Mouse (Mus musculus) left cerebral cortex, adult 18-20 months (tissue): ENCODE measurements around the gene Scand1. TPM values are rescaled to one million over a fixed set of nuclear protein-coding genes. Genes with fewer than 3 reads are reported as not detected.

Source experiments
- DNase-seq, 2 experiments: peaks; one replicate each; pipeline ENCODE4 v3.0.0; 2021 to 2022; ENCODE audit warnings: low spot score in 2 of 2, mixed read lengths in 1 of 2
- long read RNA-seq, 2 experiments: library from polyadenylated mRNA; stranded (forward); transcript quantifications; one replicate each; pipeline ENCODE4 v2.0.0; 2021
- total RNA-seq, 2 experiments: library from RNA; stranded (reverse); gene quantifications; 2 replicates each; pipeline ENCODE4 v1.2.3; 2021

Gene Scand1
- 10 to 100 TPM; 79.6 to 86.0 TPM for total RNA-seq
- long read RNA-seq, experiment 1, transcript Scand1-201 (2 exons, 759 nt): major isoform, 33 of 63 reads
- long read RNA-seq, experiment 1, partial matches to known transcripts: 0 of 63 reads
- long read RNA-seq, experiment 1, other reads (novel, unspliced or antisense): 30 of 63 reads
- long read RNA-seq, experiment 2, transcript Scand1-201 (2 exons, 759 nt): major isoform, 35 of 64 reads
- long read RNA-seq, experiment 2, partial matches to known transcripts: 0 of 64 reads
- long read RNA-seq, experiment 2, other reads (novel, unspliced or antisense): 29 of 64 reads

- peak; percentile 81 to 87 for DNase-seq
Measured at GRCm38 (mm10) chr2:156312297-156312897, at the start of gene Scand1, which contains the start of gene Cnbd2. Scand1 (minus strand) TSS chr2:156312704. Cnbd2 (plus strand) TSS chr2:156312299.

DNA sequence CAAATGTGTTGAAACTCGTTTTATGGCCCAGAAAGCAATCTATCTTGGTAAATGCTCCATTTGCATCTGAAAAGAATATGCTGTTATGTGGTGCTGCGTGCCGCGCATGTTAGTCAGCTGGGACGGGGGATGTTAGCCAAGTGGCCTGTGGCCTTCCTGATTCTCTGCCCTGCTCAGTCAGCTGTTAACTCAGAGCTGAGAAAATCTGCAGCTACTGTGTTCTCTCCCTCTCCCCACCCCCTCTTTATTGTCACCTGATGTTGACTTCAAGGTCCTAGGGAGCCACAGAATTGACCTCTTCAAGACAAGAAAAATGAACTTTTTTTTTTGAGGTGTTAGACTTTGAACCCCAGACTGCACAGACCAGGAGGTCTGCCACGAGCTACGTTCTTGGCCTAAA is 43.5 kb upstream of the Scand1 start:
- DNase-seq: peak; percentile 25

GRCm38 (mm10) chr2:156353265-156353692 is 40.8 kb upstream of the Scand1 start:
- no peak for DNase-seq

DNA sequence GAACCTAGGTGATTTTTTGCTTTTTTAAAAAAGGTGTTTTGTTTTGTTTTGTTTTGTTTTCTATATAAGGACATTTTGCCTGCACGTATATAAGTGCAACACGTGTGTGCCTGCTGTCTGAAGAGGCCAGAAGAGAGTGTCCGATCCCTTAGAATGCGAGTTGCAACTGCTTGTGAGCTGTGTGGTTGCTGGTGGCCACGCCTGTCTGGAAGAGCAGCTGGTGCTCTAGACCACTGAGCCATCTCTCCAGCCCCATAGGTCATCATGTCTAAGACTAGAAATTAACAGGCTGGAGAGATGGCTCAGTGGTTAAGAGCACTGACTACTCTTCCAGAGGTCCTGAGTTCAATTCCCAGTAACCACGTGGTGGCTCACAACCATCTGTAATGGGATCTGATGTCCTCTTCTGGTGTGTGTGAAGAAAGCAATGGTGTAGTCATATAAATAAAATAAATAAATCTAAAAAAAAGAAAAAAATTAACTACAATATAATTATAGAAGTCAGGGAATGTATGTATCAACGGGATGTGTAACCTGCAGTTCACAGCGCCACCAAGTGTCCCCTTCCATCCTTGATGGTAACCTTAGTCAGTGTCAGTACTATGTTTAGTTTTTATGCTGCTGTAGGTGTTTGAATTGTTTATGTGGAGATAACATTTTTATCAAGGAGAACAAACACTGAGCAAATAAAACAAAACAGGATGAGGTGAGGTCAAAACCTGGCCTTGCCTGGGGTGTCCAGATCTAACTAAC is 40.1 kb upstream of the Scand1 start:
- no peak for DNase-seq

DNA sequence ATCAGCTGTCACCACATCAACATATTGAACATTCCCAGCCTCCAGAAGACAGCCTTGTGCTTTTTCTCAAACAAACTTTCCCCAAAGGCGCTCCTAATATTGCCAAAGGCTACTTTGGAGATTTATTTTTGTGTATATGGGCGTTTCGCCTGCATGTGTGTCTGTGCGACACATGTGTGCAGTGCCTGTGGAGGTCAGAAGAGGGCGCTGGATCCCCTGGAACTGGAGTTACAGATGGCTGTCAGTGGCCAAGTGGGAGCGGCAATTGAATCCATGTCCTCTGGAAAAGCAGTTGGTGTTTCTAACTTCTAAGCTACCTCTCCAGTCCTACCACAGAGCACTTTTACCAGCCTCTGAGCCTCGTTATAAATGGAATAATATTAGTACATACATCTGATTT is 38.7 kb upstream of the Scand1 start:
- DNase-seq: no peak

DNA sequence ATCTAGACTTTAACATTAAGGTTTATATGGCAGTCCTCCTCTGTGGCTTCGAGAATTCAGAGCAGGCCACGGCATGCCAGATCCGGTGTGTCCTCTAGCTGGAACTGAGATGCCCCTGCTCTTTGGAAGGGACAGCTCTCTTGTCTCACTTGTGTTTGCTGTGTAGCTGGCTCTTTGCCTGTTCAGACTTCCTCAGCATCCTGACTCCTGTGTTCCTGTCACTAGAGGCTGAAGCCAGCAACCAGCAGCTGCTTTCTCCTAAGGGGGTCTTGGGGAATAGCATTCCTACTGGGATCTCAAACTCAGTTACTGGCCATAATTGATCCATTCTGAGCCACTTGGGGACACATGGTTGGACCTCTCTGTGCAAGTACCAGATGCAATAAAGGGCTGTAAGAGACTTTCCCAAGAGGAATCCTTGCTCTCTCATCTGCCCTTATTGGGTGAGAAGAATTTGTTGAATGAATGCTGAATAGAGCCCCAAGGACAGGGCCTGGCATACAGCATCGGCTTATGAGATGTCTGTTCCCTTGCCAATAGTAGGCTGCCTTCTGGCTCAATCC is 36.9 kb upstream of the Scand1 start:
- DNase-seq: no peak

DNA sequence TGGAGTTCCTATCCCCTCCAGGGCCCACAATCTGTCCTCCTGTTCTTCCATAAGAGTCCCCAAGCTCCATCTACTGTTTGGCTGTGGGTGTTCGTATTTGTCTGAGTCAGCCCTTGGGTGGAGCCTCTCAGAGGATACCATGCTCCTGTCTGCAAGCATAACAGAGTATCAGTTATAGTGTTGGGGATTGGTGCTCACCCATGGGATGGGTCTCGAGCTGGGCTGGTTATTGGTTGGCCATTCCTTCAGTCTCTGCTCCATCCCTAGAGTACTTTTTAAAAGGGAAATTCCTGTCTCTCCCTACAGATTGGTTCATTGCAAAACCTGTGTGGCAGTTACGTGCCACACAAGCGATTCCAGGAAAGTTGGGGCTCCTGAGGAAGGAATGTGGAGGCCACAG is 36.3 kb upstream of the Scand1 start:
- no peak for DNase-seq

GRCm38 (mm10) chr2:156344775-156345532 is 32.5 kb upstream of the Scand1 start:
- no peak for DNase-seq

- no peak for DNase-seq
Measured at GRCm38 (mm10) chr2:156340078-156340477, 27.6 kb upstream of the Scand1 start.

DNA sequence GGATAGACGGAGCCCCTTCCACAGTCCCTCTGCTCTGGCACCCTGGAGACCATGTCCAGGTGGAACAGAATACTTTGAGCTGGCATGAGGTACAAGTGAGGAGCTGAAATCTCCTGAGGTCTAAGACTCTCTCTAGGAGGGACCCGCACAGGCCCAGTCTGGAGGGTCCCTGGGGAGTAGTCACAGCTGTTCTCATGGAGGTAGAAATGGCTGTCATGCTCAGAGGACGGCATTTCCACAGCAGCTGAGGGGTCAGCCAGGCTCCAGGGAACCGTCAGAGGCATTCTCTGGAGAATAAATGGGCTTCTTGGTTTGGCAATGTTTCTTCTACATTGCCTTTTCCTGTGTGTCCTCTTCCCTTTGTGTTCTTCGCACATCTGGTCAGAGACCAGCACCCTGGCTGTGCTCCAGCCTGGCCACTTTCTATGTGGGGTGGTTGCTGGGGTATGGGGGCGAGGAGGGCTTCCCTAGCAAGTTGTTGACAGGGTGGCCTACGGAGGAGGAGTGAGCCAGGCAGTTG is 19.0 kb upstream of the Scand1 start:
- no peak for DNase-seq

DNA sequence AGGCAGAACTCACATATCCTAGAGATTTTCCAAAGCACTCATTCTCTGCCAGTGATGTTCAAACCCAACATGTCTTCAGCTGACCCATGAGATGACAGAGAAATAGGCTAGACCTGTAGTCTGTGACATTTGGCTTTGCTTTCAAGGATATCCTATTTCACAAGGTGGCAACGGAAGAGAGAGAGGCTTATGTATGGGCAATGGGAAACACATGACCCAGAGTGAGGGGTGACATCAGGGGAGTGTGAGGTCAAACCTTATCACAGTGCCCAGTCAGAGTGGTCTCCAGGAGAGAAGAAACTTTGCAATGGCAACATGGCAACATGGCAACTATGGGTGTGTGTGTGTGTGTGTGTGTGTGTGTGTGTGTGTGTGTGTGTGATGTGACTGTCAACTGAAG is 18.2 kb upstream of the Scand1 start:
- no peak for DNase-seq

GRCm38 (mm10) chr2:156324681-156325080 is 12.2 kb upstream of the Scand1 start:
- no peak for DNase-seq

- DNase-seq: peak; percentile 25 to 34
Measured at GRCm38 (mm10) chr2:156324116-156324588, 11.6 kb upstream of the Scand1 start.

DNA sequence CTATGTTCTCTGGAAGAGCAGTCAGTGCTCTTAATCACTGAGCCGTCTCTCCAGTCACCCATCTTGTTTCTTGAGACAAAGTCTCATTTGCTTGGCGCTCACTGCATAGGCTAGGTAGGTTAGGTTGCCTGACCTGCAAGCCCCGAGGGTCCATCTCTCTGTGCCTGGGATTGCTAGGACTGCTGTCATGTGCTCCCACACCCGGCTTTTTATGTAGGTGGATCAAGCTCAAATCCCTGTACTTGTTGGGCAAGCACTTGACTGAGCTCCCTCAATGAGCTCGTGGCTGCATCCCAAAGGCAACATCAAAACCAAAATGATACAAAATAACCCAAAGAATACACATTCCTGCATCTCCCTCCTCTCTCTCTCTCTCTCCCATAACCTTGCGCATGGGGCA is 9.0 kb upstream of the Scand1 start:
- no peak for DNase-seq

- DNase-seq: no peak
Measured at GRCm38 (mm10) chr2:156318491-156318890, 6.0 kb upstream of the Scand1 start.

DNA sequence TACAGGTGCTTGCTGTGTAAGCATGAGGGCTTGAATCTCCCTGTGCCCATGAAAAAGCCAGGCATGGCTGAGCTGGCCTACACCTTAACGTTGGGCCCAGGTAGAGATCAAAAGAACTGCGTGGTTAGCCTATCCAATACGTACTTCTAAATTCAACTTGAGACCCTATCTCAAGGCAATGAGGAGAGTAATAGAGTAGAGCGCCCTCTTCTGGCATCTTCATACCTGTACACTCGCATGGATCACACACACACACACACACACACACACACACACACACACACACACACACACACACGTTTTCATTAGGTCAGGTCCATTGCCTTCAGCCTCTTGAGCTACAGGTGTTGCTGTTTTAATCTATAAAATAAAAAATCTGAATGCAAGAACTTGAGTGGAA is 2.3 kb upstream of the Scand1 start:
- DNase-seq: no peak

DNA sequence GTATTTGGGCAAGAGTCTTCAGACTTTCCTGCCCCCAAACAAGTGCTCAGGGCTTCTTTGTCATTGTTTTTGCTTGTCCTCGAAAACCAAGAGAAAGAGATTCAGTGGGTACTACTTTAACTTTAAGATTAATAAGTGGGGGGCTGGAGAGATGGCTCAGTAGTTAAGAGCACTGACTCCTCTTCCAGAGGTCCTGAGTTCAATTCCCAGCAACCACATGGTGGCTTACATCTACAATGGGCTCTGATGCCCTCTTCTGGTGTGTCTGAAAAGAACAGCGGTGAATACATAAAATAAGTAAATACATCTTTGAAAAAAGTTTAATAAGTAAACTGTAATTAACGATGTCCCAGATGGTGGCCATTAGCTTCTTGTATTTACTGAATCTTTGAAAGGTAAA is 649 bp upstream of the Scand1 start:
- DNase-seq: no peak

DNA sequence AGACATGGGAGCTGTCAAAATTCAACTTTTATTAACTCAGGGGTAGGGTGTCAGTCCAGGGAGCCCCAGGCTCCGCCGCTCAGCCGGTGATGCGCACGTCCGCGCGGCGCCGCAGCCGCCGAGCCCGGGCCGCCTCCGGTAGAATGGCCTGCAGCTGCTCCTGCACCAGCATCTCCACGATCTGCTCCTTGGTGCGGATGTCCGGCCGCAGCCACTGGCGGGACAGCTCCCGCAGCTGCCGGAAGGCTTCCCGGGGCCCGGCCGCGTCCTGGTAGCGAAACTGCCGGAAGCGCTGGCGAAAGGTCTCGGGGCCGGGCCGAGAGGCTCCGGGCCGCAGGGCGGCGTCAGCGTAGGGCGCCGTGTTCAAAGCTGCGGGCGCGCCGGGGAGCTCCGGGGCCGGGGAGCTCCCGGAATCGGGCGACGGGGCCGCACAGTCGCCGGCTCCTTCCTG is 638 bp downstream of the Scand1 start:
- DNase-seq: peak; percentile 40 to 56

- no peak for DNase-seq
Measured at GRCm38 (mm10) chr2:156311441-156311840, 1.1 kb downstream of the Scand1 start.

GRCm38 (mm10) chr2:156310945-156311344 is 1.6 kb downstream of the Scand1 start:
- no peak for DNase-seq

DNA sequence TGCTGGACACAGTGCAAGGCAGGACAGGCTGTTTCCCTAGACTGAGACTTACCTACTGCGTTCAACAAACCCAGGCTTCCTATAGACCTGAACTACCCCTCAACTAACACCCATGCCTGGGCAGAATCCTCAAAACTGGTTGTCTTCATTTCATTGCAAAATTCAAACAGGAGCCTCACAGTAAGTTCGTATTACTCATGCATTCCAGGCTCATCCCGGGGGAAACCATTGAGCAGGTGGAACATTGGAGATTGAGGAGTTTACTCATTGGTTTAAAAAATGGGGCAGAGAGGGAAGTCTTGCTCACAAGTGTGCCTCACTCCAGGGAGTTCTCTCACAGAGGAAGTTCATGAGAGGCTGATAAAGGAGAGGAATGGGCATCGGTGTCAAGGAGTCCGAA is 2.0 kb downstream of the Scand1 start:
- DNase-seq: no peak
